Mouse (Mus musculus): Measurements from ENCODE around the gene Cln3. TPM values are rescaled to one million over a fixed set of nuclear protein-coding genes. Genes with fewer than 3 reads are reported as not detected.

Gene Cln3
- polyA plus RNA-seq, 1 experiment from 2014 or later, result 14.6 TPM

- Histone ChIP-seq H3K4me1 (ENCODE audit: insufficient read depth) (peaks cover 8% of the 10 kb centered on the region), H3K4me2 (ENCODE audit: low read depth, low read length) (0 out of 2 replicates have a peak overlapping the region, but pooled peaks have one; percentile 23), H3K9ac (replicated peaks) (peak overlapping the region; percentile 21; the same call in 1 of the 2 replicates), H3K36me3 (replicated peaks; ENCODE audit: insufficient read depth, low read length) (no peaks in the 10 kb centered on the region), H3K4me3 (ENCODE audit: low read depth, low read length) (no peak overlapping the region), H3K9me3 (ENCODE audit: low read length) (no peaks in the 10 kb centered on the region), H3K27ac (ENCODE audit: low read depth) (0 out of 2 replicates have a peak overlapping the region, but pooled peaks have one; percentile 29), H3K27me3 (ENCODE audit: insufficient read depth, low read length) (no peaks in the 10 kb centered on the region)
- TF ChIP-seq CTCF (IDR thresholded peaks at IDR 0.05; ENCODE audit: low read depth) (peak; percentile 73), EP300 (IDR thresholded peaks at IDR 0.05; ENCODE audit: low read depth) (no peak)
- ATAC-seq, result no peak
- DNase-seq, result peak; percentile 66
- WGBS (ENCODE audit: insufficient replicate concordance), result 20% methylated on average over 16 of the region's 16 CpGs
Measured at GRCm38 (mm10) chr7:126587779-126588178, 2.2 kb upstream of the Cln3 start.

- Histone ChIP-seq H3K4me2 (ENCODE audit: low read depth, low read length) (peak overlapping the region; percentile 84; the same call in 1 of the 2 replicates), H3K4me1 (ENCODE audit: insufficient read depth) (peaks cover 14% of the 10 kb centered on the region), H3K36me3 (replicated peaks; ENCODE audit: insufficient read depth, low read length) (no peaks in the 10 kb centered on the region), H3K27me3 (ENCODE audit: insufficient read depth, low read length) (no peaks in the 10 kb centered on the region), H3K4me3 (ENCODE audit: low read depth, low read length) (no peak overlapping the region), H3K9me3 (ENCODE audit: low read length) (no peaks in the 10 kb centered on the region), H3K27ac (ENCODE audit: low read depth) (peak overlapping the region; percentile 68; the same call in 1 of the 2 replicates), H3K9ac (replicated peaks) (no peak overlapping the region; the same call in 1 of the 2 replicates)
- no peak for ATAC-seq
- no peak for TF ChIP-seq CTCF (IDR thresholded peaks at IDR 0.05; ENCODE audit: low read depth)
- TF ChIP-seq EP300 (IDR thresholded peaks at IDR 0.05; ENCODE audit: low read depth), result no peak
- 54% methylated on average over 8 of the region's 8 CpGs for WGBS (ENCODE audit: insufficient replicate concordance)
- DNase-seq, result peak; percentile 38
Measured at GRCm38 (mm10) chr7:126586839-126587238, 1.2 kb upstream of the Cln3 start.

GRCm38 (mm10) chr7:126584506-126584977 lies 1.1 kb downstream of the Cln3 start, which contains the start of gene Apobr:
TSS of gene Apobr (plus strand) at chr7:126584942.
- TF ChIP-seq CTCF (IDR thresholded peaks at IDR 0.05; ENCODE audit: low read depth), result no peak
- no peak for TF ChIP-seq EP300 (IDR thresholded peaks at IDR 0.05; ENCODE audit: low read depth)
- DNase-seq (peak; percentile 47), ATAC-seq (peak; percentile 35)
- H3K4me1 ChIP-seq (ENCODE audit: insufficient read depth), result peaks cover 15% of the 10 kb centered on the region
- H3K9ac ChIP-seq (replicated peaks), result peak within 1 kb of the TSS; percentile 49
- H3K9me3 ChIP-seq (ENCODE audit: low read length), result no peaks in the 10 kb centered on the region
- no peaks in the 10 kb centered on the region for H3K27me3 ChIP-seq (ENCODE audit: insufficient read depth, low read length)
- 37% methylated on average over 8 of the region's 8 CpGs for WGBS (ENCODE audit: insufficient replicate concordance)
- 0 out of 2 replicates have a peak, but pooled peaks cover 3% of the 10 kb centered on the region for H3K36me3 ChIP-seq (replicated peaks; ENCODE audit: insufficient read depth, low read length)
- H3K4me3 ChIP-seq (ENCODE audit: low read depth, low read length), result peak within 1 kb of the TSS; percentile 47
- peak within 1 kb of the TSS; percentile 68 for H3K27ac ChIP-seq (ENCODE audit: low read depth)
- peak within 1 kb of the TSS; percentile 84 for H3K4me2 ChIP-seq (ENCODE audit: low read depth, low read length)

GRCm38 (mm10) chr7:126583761-126584160 lies 1.9 kb downstream of the Cln3 start:
- TF ChIP-seq EP300 (IDR thresholded peaks at IDR 0.05; ENCODE audit: low read depth) (no peak), CTCF (IDR thresholded peaks at IDR 0.05; ENCODE audit: low read depth) (no peak)
- Histone ChIP-seq H3K36me3 (replicated peaks; ENCODE audit: insufficient read depth, low read length) (peaks cover 6% of the 10 kb centered on the region), H3K27me3 (ENCODE audit: insufficient read depth, low read length) (no peaks in the 10 kb centered on the region), H3K27ac (ENCODE audit: low read depth) (peak overlapping the region; percentile 68), H3K9me3 (ENCODE audit: low read length) (no peaks in the 10 kb centered on the region), H3K4me2 (ENCODE audit: low read depth, low read length) (peak overlapping the region; percentile 84), H3K4me3 (ENCODE audit: low read depth, low read length) (peak overlapping the region; percentile 47), H3K4me1 (ENCODE audit: insufficient read depth) (peaks cover 15% of the 10 kb centered on the region), H3K9ac (replicated peaks) (peak overlapping the region; percentile 49)
- DNase-seq (no peak), ATAC-seq (no peak)
- WGBS (ENCODE audit: insufficient replicate concordance), result 38% methylated on average over 6 of the region's 6 CpGs

- no peak for TF ChIP-seq CTCF (IDR thresholded peaks at IDR 0.05; ENCODE audit: low read depth)
- peak; percentile 68; the same call in 1 of the 2 replicates for TF ChIP-seq EP300 (IDR thresholded peaks at IDR 0.05; ENCODE audit: low read depth)
- H3K4me1 ChIP-seq (ENCODE audit: insufficient read depth), result peaks cover 15% of the 10 kb centered on the region
- H3K4me2 ChIP-seq (ENCODE audit: low read depth, low read length), result peak overlapping the region; percentile 84
- DNase-seq (peak; percentile 87), ATAC-seq (peak; percentile 81)
- peak overlapping the region; percentile 68 for H3K27ac ChIP-seq (ENCODE audit: low read depth)
- no peaks in the 10 kb centered on the region for H3K27me3 ChIP-seq (ENCODE audit: insufficient read depth, low read length)
- H3K9me3 ChIP-seq (ENCODE audit: low read length), result no peaks in the 10 kb centered on the region
- WGBS (ENCODE audit: insufficient replicate concordance), result under 1% methylated on average over 22 of the region's 22 CpGs
- H3K36me3 ChIP-seq (replicated peaks; ENCODE audit: insufficient read depth, low read length), result peaks cover 10% of the 10 kb centered on the region
- peak overlapping the region; percentile 49 for H3K9ac ChIP-seq (replicated peaks)
- H3K4me3 ChIP-seq (ENCODE audit: low read depth, low read length), result peak overlapping the region; percentile 47
Measured at GRCm38 (mm10) chr7:126583251-126583709, 2.3 kb downstream of the Cln3 start.

GRCm38 (mm10) chr7:126582759-126583158 lies 2.9 kb downstream of the Cln3 start:
- H3K27ac ChIP-seq (ENCODE audit: low read depth), result peak overlapping the region; percentile 68
- WGBS (ENCODE audit: insufficient replicate concordance), result 6% methylated on average over 20 of the region's 20 CpGs
- no peak for TF ChIP-seq CTCF (IDR thresholded peaks at IDR 0.05; ENCODE audit: low read depth)
- no peak for TF ChIP-seq EP300 (IDR thresholded peaks at IDR 0.05; ENCODE audit: low read depth)
- H3K4me1 ChIP-seq (ENCODE audit: insufficient read depth), result peaks cover 15% of the 10 kb centered on the region
- peak overlapping the region; percentile 84 for H3K4me2 ChIP-seq (ENCODE audit: low read depth, low read length)
- no peaks in the 10 kb centered on the region for H3K9me3 ChIP-seq (ENCODE audit: low read length)
- H3K27me3 ChIP-seq (ENCODE audit: insufficient read depth, low read length), result no peaks in the 10 kb centered on the region
- DNase-seq (peak; percentile 34), ATAC-seq (peak; percentile 31)
- peak overlapping the region; percentile 49 for H3K9ac ChIP-seq (replicated peaks)
- peaks cover 10% of the 10 kb centered on the region for H3K36me3 ChIP-seq (replicated peaks; ENCODE audit: insufficient read depth, low read length)
- H3K4me3 ChIP-seq (ENCODE audit: low read depth, low read length), result peak overlapping the region; percentile 47

Measured in liver, postnatal 0 days (tissue).